Mouse (Mus musculus): ENCODE data around the gene Gm10644.
A peak's percentile ranks its signal among the peaks of the same experiment; 100 is the strongest.

Gene Gm10644

DNA sequence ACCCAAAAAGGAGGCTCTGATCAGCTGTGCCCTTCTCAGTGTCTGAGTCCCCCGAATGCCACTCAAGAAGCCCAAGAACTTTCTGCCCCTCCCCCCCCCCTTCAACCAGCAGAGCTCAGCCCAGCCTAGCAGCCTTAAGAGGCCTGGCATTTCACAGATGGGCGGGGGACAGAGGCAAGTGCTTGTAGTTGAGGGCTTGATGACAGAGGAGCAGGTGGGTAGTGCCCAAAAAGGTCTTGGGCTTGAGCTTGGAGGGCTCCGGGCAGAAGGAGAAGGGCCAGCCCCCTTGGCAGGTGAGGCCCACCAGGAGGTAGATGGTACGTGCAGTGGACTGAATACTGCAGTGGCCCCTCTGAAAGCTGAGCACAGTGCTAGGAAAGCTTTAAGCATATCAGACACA, 19.5 kb upstream of the Gm10644 start:
- Histone ChIP-seq H3K4me3 (replicated peaks; ENCODE audit: low read length) (no peak overlapping the region), H3K4me1 (replicated peaks; ENCODE audit: low read depth, low read length) (peaks cover 43% of the 10 kb centered on the region), H3K9me3 (ENCODE audit: low read length) (no peaks in the 10 kb centered on the region), H3K36me3 (ENCODE audit: insufficient read depth, low read length) (peaks cover 16% of the 10 kb centered on the region), H3K27me3 (ENCODE audit: insufficient read depth, low read length) (no peaks in the 10 kb centered on the region)
- no peak for TF ChIP-seq CTCF (conservative IDR thresholded peaks at IDR 0.05; ENCODE audit: low read length)
- TF ChIP-seq NANOG (IDR thresholded peaks at IDR 0.05; ENCODE audit: borderline replicate concordance, low read length), result no peak
- TF ChIP-seq POU5F1 (IDR thresholded peaks at IDR 0.05; ENCODE audit: borderline replicate concordance, low read length), result no peak

DNA sequence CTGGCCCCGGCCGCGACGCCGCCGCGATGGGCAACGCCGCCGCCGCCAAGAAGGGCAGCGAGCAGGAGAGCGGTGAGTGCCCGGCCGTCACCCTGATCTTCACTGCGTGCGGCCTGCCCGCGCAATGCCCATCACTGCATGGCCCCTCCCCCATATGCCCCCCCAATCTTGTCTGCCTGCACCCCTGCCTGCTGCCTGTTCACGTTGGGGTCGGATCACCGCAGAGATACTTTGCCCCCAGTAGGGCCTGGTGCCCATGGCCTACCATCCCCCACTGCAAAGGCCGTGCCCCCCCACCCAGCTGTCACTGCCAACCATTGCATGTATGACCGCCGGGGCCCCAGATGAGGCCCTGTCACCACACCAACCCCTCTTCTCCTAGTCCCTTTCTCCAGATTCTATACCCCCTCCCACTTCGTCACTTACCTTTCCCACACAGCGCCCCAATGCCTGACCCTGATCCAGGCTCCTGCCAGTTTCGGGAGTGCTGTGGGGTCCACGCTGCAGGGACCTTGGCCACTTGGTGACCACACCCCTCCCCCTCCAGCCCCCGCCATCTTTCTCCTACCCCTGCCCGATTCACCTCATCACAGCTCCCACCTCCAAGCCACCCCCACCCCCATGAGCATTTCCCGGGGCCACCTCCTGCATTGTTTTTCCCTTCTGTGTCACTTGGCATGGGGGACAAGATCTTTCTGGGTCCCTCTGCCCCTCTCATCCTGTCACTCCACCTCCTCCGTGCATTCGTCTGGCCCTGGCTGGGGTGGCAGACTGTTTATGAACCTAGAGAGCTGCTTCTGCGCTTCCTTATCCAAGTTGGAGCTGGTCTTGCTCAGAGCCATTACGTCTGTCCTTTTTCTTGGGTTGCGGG, 18.4 kb upstream of the Gm10644 start:
- Histone ChIP-seq H3K36me3 (ENCODE audit: insufficient read depth, low read length) (peaks cover 22% of the 10 kb centered on the region), H3K9me3 (ENCODE audit: low read length) (no peaks in the 10 kb centered on the region), H3K4me3 (replicated peaks; ENCODE audit: low read length) (peak overlapping the region; percentile 90), H3K4me1 (replicated peaks; ENCODE audit: low read depth, low read length) (peaks cover 43% of the 10 kb centered on the region), H3K27me3 (ENCODE audit: insufficient read depth, low read length) (no peaks in the 10 kb centered on the region)
- TF ChIP-seq POU5F1 (IDR thresholded peaks at IDR 0.05; ENCODE audit: borderline replicate concordance, low read length) (no peak), NANOG (IDR thresholded peaks at IDR 0.05; ENCODE audit: borderline replicate concordance, low read length) (no peak), CTCF (conservative IDR thresholded peaks at IDR 0.05; ENCODE audit: low read length) (no peak)

DNA sequence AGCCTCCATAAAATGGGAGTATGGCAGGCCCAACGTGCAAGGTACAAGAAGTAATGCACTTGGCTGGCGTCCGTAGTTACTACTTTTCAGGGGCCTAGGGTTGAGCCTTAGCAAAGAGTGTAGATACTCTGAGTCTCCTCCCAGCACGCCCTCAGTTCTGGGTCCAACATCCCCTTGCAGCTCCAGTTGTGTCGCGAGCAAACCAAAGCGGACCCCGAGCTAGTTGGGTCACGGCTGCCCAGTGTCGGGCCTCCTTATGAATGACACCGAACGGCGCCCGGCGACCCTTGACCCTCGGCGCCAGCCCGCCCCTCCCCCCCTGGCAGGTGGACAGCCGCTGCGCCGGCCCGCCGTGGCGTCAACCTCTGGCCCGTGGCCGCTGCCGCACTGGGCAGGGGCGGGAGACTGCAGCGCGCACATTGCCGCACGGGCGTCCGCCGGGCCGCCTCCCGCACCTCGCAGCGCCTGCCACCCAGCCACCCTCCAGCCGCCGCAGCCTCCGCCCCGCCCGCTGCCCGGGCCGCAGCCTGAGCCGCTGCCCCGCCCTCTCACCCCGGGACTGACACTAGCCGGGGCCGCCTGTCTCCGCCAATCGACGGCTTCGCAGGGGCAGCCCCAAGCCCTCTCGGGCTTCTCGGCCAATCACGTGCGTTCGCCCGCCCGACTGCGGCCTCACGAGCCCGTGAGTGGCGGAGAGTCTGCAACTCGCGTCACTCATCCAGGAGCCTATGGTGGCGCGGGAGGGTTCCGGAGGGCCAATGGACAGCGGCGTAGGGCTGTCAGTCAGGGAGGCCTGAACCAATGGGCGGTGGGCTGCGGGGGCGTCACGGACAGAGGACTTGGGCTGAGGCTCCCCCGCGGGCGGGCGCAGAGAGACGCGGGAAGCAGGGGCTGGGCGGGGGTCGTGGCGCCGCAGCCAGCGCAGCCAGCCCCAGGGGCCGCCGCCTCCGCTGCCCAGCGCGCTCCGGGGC, 17.4 kb upstream of the Gm10644 start, which contains the start of gene Prkaca:
TSS of gene Prkaca (plus strand) at position 844 of the 971 bp plus-strand sequence.
- H3K9me3 ChIP-seq (ENCODE audit: low read length), result no peaks in the 10 kb centered on the region
- H3K4me1 ChIP-seq (replicated peaks; ENCODE audit: low read depth, low read length), result peaks cover 36% of the 10 kb centered on the region
- no peak for TF ChIP-seq NANOG (IDR thresholded peaks at IDR 0.05; ENCODE audit: borderline replicate concordance, low read length)
- TF ChIP-seq CTCF (conservative IDR thresholded peaks at IDR 0.05; ENCODE audit: low read length), result no peak
- TF ChIP-seq POU5F1 (IDR thresholded peaks at IDR 0.05; ENCODE audit: borderline replicate concordance, low read length), result no peak
- peak within 1 kb of the TSS; percentile 90 for H3K4me3 ChIP-seq (replicated peaks; ENCODE audit: low read length)
- H3K27me3 ChIP-seq (ENCODE audit: insufficient read depth, low read length), result no peaks in the 10 kb centered on the region
- peaks cover 31% of the 10 kb centered on the region for H3K36me3 ChIP-seq (ENCODE audit: insufficient read depth, low read length)

DNA sequence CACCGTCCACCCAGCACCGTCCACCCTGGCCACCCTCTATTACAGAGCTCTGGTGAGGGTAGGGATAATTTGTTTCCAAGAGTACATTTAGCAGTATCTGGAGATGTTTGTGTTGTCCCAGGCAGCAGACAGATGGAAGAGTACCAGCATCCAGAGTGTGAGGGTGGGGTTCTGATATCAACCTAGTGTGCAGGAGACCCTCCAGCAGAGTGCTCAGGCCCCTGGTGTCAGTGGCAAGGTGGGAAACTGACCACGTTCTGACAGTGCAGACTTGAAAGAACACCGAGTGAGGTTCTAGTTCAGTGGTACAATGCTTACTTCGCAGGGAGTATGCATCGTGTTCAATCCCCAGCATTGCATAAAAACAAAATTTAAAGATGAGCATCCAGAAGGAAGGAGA, 16.7 kb upstream of the Gm10644 start:
- H3K27me3 ChIP-seq (ENCODE audit: insufficient read depth, low read length), result no peaks in the 10 kb centered on the region
- peak overlapping the region; percentile 90 for H3K4me3 ChIP-seq (replicated peaks; ENCODE audit: low read length)
- H3K9me3 ChIP-seq (ENCODE audit: low read length), result no peaks in the 10 kb centered on the region
- TF ChIP-seq POU5F1 (IDR thresholded peaks at IDR 0.05; ENCODE audit: borderline replicate concordance, low read length) (no peak), NANOG (IDR thresholded peaks at IDR 0.05; ENCODE audit: borderline replicate concordance, low read length) (no peak), CTCF (conservative IDR thresholded peaks at IDR 0.05; ENCODE audit: low read length) (no peak)
- peaks cover 39% of the 10 kb centered on the region for H3K36me3 ChIP-seq (ENCODE audit: insufficient read depth, low read length)
- H3K4me1 ChIP-seq (replicated peaks; ENCODE audit: low read depth, low read length), result peaks cover 30% of the 10 kb centered on the region

DNA sequence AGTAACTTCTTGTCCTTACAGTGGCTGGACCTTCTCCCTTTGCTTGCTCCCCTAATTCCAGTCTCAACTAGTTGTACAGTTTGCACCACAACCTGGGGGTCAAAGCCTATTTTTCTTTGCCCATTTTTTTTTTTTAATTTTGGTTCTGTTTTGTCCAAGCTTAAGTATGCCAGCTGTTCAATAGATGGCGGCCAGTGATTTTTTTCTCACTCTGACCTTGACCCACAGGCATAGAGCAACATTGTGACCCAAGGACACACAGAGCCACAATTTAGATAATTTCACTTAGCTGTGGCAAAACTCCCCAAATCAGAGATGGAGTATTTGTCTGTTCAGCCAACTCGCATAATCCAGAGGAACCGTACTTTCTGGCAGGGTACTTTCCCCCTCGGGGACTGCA, 16.1 kb upstream of the Gm10644 start:
- H3K36me3 ChIP-seq (ENCODE audit: insufficient read depth, low read length), result peaks cover 43% of the 10 kb centered on the region
- TF ChIP-seq NANOG (IDR thresholded peaks at IDR 0.05; ENCODE audit: borderline replicate concordance, low read length), result no peak
- no peak for TF ChIP-seq POU5F1 (IDR thresholded peaks at IDR 0.05; ENCODE audit: borderline replicate concordance, low read length)
- TF ChIP-seq CTCF (conservative IDR thresholded peaks at IDR 0.05; ENCODE audit: low read length), result no peak
- no peak overlapping the region for H3K4me3 ChIP-seq (replicated peaks; ENCODE audit: low read length)
- H3K9me3 ChIP-seq (ENCODE audit: low read length), result no peaks in the 10 kb centered on the region
- peaks cover 30% of the 10 kb centered on the region for H3K4me1 ChIP-seq (replicated peaks; ENCODE audit: low read depth, low read length)
- H3K27me3 ChIP-seq (ENCODE audit: insufficient read depth, low read length), result no peaks in the 10 kb centered on the region

DNA sequence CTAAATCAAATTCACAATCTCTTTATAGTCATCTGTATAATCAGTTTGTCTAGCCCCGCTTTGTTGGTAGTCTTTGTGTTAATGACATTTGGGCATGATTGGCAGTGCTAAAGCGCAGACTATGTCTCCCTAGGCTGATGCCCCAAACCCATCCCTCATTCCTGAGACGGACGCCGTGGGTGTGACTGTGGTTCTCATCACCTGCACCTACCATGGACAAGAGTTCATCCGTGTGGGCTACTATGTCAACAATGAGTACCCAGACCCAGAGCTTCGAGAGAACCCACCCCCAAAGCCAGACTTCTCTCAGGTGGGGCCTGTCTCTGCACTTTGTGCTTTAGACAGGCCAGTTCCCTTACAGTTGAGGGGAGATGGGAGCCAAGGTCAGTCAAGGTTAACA, 12.7 kb upstream of the Gm10644 start:
- peaks cover 14% of the 10 kb centered on the region for H3K4me1 ChIP-seq (replicated peaks; ENCODE audit: low read depth, low read length)
- H3K27me3 ChIP-seq (ENCODE audit: insufficient read depth, low read length), result no peaks in the 10 kb centered on the region
- no peak overlapping the region for H3K4me3 ChIP-seq (replicated peaks; ENCODE audit: low read length)
- no peaks in the 10 kb centered on the region for H3K9me3 ChIP-seq (ENCODE audit: low read length)
- TF ChIP-seq NANOG (IDR thresholded peaks at IDR 0.05; ENCODE audit: borderline replicate concordance, low read length), result no peak
- TF ChIP-seq CTCF (conservative IDR thresholded peaks at IDR 0.05; ENCODE audit: low read length), result no peak
- no peak for TF ChIP-seq POU5F1 (IDR thresholded peaks at IDR 0.05; ENCODE audit: borderline replicate concordance, low read length)
- peaks cover 72% of the 10 kb centered on the region for H3K36me3 ChIP-seq (ENCODE audit: insufficient read depth, low read length)

DNA sequence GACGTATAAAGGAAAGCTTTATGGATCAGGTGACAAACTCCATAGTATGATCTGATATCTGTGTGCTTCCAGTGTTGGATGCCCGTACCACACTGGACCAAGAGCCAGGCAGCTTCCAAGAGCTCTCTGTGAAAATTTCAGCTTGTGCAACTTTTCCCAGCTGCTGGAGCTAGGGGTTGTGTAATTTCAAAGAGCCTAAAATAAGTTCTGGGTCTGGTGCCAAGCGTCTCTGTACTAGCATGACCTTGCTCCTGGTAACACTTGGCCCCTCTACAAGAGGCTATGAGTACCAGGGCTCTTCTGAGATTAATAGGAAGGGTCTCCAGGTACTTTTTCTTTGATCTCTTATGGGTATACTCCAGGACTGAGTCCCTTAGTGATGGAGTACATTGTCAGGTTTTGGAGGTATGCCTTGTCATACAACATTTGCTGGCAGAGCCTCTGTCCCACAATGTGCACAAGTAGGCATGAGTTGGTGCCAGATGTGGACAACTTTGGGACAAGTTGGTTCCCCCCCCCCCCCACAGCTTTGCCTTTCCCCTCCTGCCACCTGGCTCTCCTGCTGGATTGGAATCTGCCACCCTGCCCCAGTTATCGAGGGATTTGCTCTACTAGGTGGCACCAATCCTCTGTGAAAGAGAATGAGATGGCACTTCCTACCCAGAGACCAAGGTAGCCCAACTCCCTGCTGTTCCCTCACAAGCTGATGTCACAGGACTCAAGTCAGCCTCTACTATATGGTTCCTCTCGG, 9.2 kb upstream of the Gm10644 start:
- Histone ChIP-seq H3K4me1 (replicated peaks; ENCODE audit: low read depth, low read length) (peaks cover 3% of the 10 kb centered on the region; the same call in 1 of the 2 replicates), H3K4me3 (replicated peaks; ENCODE audit: low read length) (no peak overlapping the region), H3K27me3 (ENCODE audit: insufficient read depth, low read length) (no peaks in the 10 kb centered on the region), H3K36me3 (ENCODE audit: insufficient read depth, low read length) (peaks cover 88% of the 10 kb centered on the region), H3K9me3 (ENCODE audit: low read length) (no peaks in the 10 kb centered on the region)
- no peak for TF ChIP-seq NANOG (IDR thresholded peaks at IDR 0.05; ENCODE audit: borderline replicate concordance, low read length)
- TF ChIP-seq POU5F1 (IDR thresholded peaks at IDR 0.05; ENCODE audit: borderline replicate concordance, low read length), result no peak
- no peak for TF ChIP-seq CTCF (conservative IDR thresholded peaks at IDR 0.05; ENCODE audit: low read length)
